Mouse (Mus musculus) bone marrow, adult 2 months (tissue): ENCODE data around the gene Cd33. TPM values are rescaled to one million over a fixed set of nuclear protein-coding genes. Genes with fewer than 3 reads are reported as not detected.

ENCODE experiments used
- H3K27ac ChIP-seq: fragments of 200-500 bp; 2 replicates; pipeline ENCODE4 v1.5.1; 2012; ENCODE audit warnings: low read depth, mild to moderate bottlenecking, control low read depth, inconsistent platforms, low read length; ENCODE audit not compliant: control insufficient read depth, poor library complexity, insufficient read depth
- H3K4me1 ChIP-seq: fragments of 200-500 bp; 2 replicates; pipeline ENCODE4 v1.6.1; 2011; ENCODE audit warnings: low read length; ENCODE audit not compliant: control insufficient read depth, insufficient read depth
- H3K4me3 ChIP-seq: fragments of 200-500 bp; replicated peaks from 2 replicates; pipeline ENCODE3; 2011; ENCODE audit warnings: mild to moderate bottlenecking, low read depth, low read length, control low read depth; ENCODE audit not compliant: control insufficient read depth
- CTCF ChIP-seq: fragments of 200-500 bp; IDR thresholded peaks from 2 replicates; pipeline ENCODE4 v1.5.1; 2011; ENCODE audit warnings: low read length, control low read depth; ENCODE audit not compliant: control insufficient read depth, insufficient read depth
- POLR2A ChIP-seq: fragments of 200-500 bp; IDR thresholded peaks from 2 replicates; pipeline ENCODE4 v1.6.1; 2011; ENCODE audit warnings: low read depth, mild to moderate bottlenecking, control low read depth, low read length, borderline replicate concordance; ENCODE audit not compliant: control insufficient read depth
- WGBS: fragments of 180-500 bp; shearing (Covaris S2); methylation state at CpG from one replicate; pipeline ENCODE4 v1.1.7; 2018; 5-methylcytosine and 5-hydroxymethylcytosine counted together
- polyA plus RNA-seq: library from polyadenylated mRNA; stranded (reverse); fragments of >200 nt; gene quantifications from 2 replicates; pipeline ENCODE4 v1.2.4, GENCODE M21; 2011; ENCODE audit warnings: low replicate concordance; ENCODE audit not compliant: missing spikeins, insufficient read depth, insufficient read length

The Cd33 gene
- polyA plus RNA-seq, 1 experiment, result 48.4 TPM

GRCm38 (mm10) chr7:43475706-43476105 lies 68.5 kb downstream of the Cd33 start:
- Histone ChIP-seq H3K4me3 (no peak overlapping the region), H3K27ac (no peak overlapping the region), H3K4me1 (no peaks in the 10 kb centered on the region)
- TF ChIP-seq CTCF (no peak), POLR2A (no peak)
- 5% methylated on average over 23 of the region's 23 CpGs for WGBS

Other genes with a start within 250 kb of the Cd33 start
- 3.4 and 17.7 TPM in 2 replicates for gene Zfp715, start 231.1 kb downstream of the Cd33 start, polyA plus RNA-seq
- 0.75 and 3.3 TPM in 2 replicates for gene Siglecf, start 193.1 kb downstream of the Cd33 start, polyA plus RNA-seq
- 33.1 and 73.3 TPM in 2 replicates for gene Siglecg, start 136.2 kb downstream of the Cd33 start, polyA plus RNA-seq
- 1.9 and 2.1 TPM in 2 replicates for gene Lim2, start 116.8 kb downstream of the Cd33 start, polyA plus RNA-seq
- gene Nkg7, start 107.4 kb downstream of the Cd33 start, polyA plus RNA-seq, result 18.5 and 43.6 TPM in 2 replicates
- gene Cldnd2, start 103.6 kb downstream of the Cd33 start, polyA plus RNA-seq, result 2.0 and 4.7 TPM in 2 replicates
- gene Etfb, start 100.3 kb downstream of the Cd33 start, polyA plus RNA-seq, result 149 and 240 TPM in 2 replicates
- gene Gm45233, start 100.3 kb downstream of the Cd33 start, polyA plus RNA-seq, result not detected in 2 replicates
- 1.9 and 5.7 TPM in 2 replicates for gene Vsig10l, start 81.3 kb downstream of the Cd33 start, polyA plus RNA-seq
- not detected in 2 replicates for gene Iglon5, start 54.4 kb downstream of the Cd33 start, polyA plus RNA-seq
- 0.85 TPM in 1 of 2 replicates, not detected in the other for gene 4931406B18Rik, start 38.5 kb downstream of the Cd33 start, polyA plus RNA-seq
- 1.3 and 2.9 TPM in 2 replicates for gene Zfp658, start 17.8 kb upstream of the Cd33 start, polyA plus RNA-seq
- 1.7 TPM in 2 replicates for gene Zfp719, start 35.2 kb upstream of the Cd33 start, polyA plus RNA-seq
- 1.6 TPM in 1 of 2 replicates, not detected in the other for gene Zfp819, start 62.7 kb upstream of the Cd33 start, polyA plus RNA-seq
- not detected in 2 replicates for gene Ceacam18, start 90.3 kb upstream of the Cd33 start, polyA plus RNA-seq
- gene Siglece, start 115.7 kb upstream of the Cd33 start, polyA plus RNA-seq, result 14.5 and 24.2 TPM in 2 replicates
- gene Ctu1, start 127.6 kb upstream of the Cd33 start, polyA plus RNA-seq, result 2.4 and 3.6 TPM in 2 replicates
- gene Klk14, start 146.0 kb upstream of the Cd33 start, polyA plus RNA-seq, result not detected in 2 replicates
- gene Klk13, start 168.1 kb upstream of the Cd33 start, polyA plus RNA-seq, result not detected in 2 replicates
- not detected in 2 replicates for gene Klk12, start 224.5 kb upstream of the Cd33 start, polyA plus RNA-seq
- gene Klk11, start 230.2 kb upstream of the Cd33 start, polyA plus RNA-seq, result not detected in 2 replicates
- not detected in 2 replicates for gene Klk10, start 236.6 kb upstream of the Cd33 start, polyA plus RNA-seq
- not detected in 2 replicates for gene Klk9, start 247.5 kb upstream of the Cd33 start, polyA plus RNA-seq